Mouse (Mus musculus) thymus, postnatal 25 days (tissue): ENCODE data around the gene Fgf11.
A peak's percentile ranks its signal among the peaks of the same experiment; 100 is the strongest.

Experiments used
- DNase-seq: peaks from one replicate; pipeline ENCODE4 v3.0.0; 2022

The Fgf11 gene

DNA sequence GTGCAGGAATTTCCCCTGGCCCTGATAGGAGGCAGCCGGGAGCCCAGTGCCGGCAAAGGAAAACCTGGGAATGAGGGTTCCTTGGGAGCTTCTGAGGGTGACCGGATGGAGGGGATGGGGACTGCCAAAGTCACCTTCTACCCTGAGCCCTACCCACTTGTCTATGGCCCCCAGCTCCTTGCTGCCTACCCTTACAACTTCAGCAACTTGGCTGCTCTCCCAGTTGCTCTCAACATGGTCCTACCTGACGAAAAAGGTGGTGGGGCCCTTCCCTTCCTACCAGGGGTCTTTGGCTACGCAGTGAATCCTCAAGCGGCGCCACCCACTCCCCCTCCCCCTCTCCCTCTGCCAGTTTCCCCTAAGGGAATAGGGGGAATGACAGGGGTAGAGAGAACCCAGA, 22.7 kb downstream of the Fgf11 start:
- no peak for DNase-seq

- DNase-seq = no peak
Measured at GRCm38 (mm10) chr11:69778258-69778982, 23.2 kb downstream of the Fgf11 start.

DNA sequence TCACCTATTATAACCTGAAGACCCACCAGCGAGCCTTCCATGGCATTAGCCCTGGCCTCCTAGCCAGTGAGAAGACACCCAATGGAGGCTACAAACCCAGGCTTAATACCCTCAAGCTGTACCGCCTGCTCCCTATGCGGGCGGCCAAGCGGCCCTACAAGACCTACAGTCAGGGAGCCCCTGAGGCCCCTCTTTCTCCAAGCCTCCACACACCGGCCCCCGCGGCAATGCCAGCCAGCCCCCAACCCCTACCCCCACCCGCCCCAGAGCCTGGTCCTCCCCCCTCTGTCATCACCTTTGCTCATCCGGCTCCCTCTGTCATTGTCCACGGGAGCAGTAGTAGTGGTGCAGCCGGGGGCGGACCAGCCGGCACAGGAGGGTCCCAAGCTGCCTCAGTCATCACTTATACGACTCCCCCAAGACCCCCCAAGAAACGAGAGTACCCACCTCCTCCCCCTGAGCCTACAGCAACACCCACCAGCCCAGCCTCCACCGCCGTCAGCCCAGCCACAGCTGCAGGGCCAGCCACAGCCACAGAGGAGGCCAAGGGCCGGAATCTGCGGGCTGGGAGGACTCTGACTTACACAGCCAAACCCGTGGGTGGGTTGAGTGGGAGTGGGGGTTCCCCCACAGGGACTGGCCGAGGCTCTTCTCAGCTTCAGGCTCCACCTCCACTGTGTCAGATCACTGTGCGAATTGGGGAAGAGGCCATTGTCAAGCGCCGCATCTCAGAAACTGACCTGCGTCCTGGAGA, 24.0 kb downstream of the Fgf11 start:
- no peak for DNase-seq

DNA sequence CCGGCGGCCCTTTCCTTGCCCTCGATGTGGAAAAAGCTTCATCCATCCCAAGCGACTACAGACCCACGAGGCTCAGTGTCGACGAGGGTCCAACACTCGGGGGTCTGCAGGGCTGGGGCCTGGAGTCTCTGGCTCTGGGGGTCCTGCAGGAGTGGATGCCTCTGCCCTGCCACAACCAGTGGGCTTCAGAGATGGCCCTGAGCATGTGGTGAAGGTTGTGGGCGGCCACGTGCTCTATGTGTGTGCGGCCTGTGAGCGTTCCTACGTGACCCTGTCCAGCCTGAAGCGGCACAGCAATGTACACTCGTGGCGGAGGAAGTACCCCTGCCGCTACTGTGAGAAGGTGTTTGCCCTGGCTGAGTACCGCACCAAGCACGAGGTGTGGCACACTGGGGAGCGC, 25.2 kb downstream of the Fgf11 start:
- DNase-seq = no peak

GRCm38 (mm10) chr11:69775716-69776115, 25.9 kb downstream of the Fgf11 start:
- DNase-seq = no peak

DNA sequence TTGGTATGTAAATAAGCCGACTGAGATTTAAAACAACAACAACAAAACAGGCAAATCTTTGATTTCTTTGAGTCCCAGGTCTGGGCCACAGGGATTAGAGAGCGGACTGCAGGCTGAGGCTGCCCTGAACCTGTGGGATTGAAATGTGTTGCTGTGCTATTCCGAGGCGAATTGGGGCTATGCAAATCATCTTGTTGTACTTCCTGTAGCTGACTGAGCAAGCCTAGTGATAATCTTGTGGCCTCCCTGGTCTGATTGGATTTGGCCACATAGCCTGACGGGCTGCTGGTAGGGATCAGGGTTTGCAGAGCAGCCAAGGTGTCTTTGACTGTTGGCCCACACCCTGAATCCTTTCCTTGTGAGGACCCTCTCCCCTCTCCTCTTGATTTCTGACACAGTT, 26.7 kb downstream of the Fgf11 start:
- no peak for DNase-seq

GRCm38 (mm10) chr11:69767625-69767909, 34.1 kb downstream of the Fgf11 start:
- no peak for DNase-seq

- no peak for DNase-seq
Measured at GRCm38 (mm10) chr11:69766872-69767624, 34.6 kb downstream of the Fgf11 start.

GRCm38 (mm10) chr11:69766126-69766609, 35.5 kb downstream of the Fgf11 start:
- DNase-seq = peak; percentile 91

DNA sequence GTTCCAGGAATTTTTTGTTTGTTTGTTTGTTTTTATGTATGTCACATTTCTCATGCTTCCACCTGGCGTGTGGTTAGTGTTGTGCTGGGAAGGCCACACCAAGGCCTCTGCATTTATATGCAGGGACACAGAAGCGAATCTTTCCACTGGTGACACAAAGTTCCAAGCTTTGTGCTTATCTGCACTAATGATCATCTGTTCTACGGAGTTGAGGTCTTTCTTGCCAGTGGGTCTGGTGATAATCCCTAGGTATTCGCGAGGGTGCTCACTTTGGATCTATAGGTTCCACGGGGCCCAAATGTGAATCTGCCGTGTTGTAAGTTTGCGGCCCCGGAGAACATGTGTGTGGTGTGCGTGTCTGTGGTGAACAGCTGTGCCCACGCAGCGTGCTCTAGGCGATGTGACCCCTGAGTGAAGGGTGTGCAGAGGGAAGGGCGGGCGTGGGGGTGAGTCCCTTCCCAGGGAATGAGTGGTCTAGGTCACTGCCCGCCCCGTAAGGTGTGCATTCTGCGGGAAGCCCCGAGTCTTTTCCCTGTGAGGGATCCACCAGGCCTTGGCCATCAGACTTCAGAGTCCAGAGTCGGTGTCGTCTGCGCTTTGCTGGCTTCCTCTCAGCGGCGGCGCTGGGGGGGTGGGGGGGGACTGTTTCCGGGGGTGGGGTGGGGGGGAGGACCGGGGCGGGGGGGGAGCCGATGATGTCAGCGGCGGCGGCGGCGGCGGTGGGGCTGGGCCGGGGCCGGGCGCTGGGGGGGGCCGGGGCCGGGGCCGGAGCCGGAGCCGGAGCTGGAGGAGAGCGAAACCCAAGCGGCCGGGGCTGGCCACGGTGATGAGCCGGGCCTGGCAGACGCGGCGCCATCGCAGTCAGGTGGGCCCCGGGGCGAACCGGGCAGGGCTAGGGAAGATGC, 36.2 kb downstream of the Fgf11 start, which contains the start of gene Zbtb4:
Zbtb4 (plus strand) TSS at position 692 of the 905 bp plus-strand sequence.
- DNase-seq = peak; percentile 55

DNA sequence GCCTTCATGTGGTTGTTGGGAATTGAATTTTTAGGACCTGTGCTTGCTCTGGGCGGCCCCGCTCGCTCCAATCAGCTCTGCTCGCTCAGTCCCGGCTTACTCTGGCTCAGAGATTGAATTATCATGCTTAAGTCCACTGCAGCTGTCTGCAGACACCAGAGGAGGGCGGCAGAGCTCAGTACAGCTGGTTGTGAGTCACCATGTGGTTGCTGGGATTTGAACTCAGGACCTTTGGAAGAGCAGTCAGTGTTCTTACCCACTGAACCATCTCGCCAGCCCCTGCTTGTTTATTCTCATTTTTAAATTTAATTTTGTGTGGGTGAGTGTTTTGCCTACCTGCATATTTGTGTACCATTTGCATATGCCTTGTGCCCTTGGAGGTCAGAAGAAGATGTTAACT, 38.1 kb downstream of the Fgf11 start:
- no peak for DNase-seq

DNA sequence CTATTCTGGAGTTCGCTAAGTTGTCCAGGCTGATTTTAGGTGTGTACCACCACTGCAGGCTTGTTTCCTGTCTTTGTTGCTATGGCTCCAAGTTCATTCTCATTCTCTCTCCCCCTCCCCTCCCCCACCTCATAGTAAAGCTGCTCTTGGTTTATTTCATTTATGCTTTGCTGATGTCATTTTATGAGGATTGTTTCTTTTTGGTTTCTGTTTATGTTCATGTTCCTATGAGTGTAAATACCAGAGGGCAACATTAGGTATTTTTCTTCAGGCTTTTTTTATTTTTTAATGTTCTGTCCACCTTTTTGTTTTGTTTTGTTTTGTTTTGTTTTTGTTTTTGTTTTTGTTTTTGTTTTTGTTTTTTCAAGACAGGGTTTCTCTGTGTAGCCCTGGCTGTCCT, 39.8 kb downstream of the Fgf11 start, which contains the start of gene Slc35g3:
Slc35g3 (minus strand) TSS at position 101 of the 400 bp plus-strand sequence.
- no peak for DNase-seq

DNA sequence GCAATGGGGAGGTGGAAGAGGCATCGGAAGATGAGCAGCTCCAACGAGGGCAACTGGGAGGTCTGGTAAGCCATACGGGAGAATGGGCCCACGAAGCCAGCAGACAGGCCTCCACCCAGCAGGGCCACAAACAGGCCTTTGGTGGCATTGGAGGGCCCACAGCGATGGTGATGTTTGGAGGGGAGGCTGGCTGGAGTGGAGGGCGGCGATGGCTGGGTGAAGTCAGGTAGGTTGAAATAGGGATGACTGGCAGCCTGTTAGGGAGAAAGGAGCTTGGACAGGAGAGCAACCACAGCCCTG, 40.8 kb downstream of the Fgf11 start:
- no peak for DNase-seq

GRCm38 (mm10) chr11:69760160-69760900, 41.3 kb downstream of the Fgf11 start:
- no peak for DNase-seq

- DNase-seq = peak; percentile 57
Measured at GRCm38 (mm10) chr11:69758971-69759721, 42.5 kb downstream of the Fgf11 start.

GRCm38 (mm10) chr11:69758478-69758970, 43.1 kb downstream of the Fgf11 start, which contains the start of gene Polr2a:
Polr2a (minus strand) TSS chr11:69758637.
- DNase-seq = peak; percentile 97

- DNase-seq = peak; percentile 97
Measured at GRCm38 (mm10) chr11:69758090-69758456, 43.6 kb downstream of the Fgf11 start.

- DNase-seq = no peak
Measured at GRCm38 (mm10) chr11:69757303-69758089, 44.2 kb downstream of the Fgf11 start.

GRCm38 (mm10) chr11:69754701-69755100, 47.0 kb downstream of the Fgf11 start:
- DNase-seq = peak; percentile 26

DNA sequence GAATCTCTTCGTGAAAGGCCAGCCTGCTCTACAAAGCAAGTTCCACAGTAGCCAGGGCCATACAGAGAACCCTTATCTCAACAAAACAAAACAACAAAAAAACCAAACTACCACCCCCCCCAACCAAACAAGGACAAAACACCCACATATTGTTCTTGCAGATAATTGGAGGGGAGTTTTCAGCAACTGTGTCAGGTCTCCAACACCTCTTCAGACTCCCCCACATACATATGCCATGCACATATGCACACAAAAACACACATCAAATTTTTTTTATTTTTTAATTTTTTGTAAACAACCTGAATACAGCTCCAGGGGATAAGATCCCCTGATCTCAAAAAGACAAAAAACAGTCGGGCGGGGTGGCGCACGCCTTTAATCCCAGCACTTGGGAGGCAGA, 47.4 kb downstream of the Fgf11 start:
- DNase-seq = no peak
